Mouse (Mus musculus) cortical plate, adult 2 months (tissue): ENCODE results near the gene Ttll8. TPM values are rescaled to one million over a fixed set of nuclear protein-coding genes. Genes with fewer than 3 reads are reported as not detected.
A peak's percentile ranks its signal among the peaks of the same experiment; 100 is the strongest.

ENCODE experiments used
- H3K27ac ChIP-seq: fragments of 200-500 bp; 2 replicates; pipeline ENCODE4 v1.5.1; 2012; ENCODE audit warnings: low read length, control low read depth, inconsistent platforms; ENCODE audit not compliant: insufficient read depth
- H3K4me1 ChIP-seq: fragments of 200-500 bp; 2 replicates; pipeline ENCODE4 v1.6.1; 2011; ENCODE audit warnings: low read length; ENCODE audit not compliant: control insufficient read depth, insufficient read depth
- H3K4me3 ChIP-seq: fragments of 200-500 bp; 2 replicates; pipeline ENCODE4 v1.5.1; 2011; ENCODE audit warnings: mild to moderate bottlenecking, low read length, control low read depth; ENCODE audit not compliant: insufficient read depth
- CTCF ChIP-seq: fragments of 200-500 bp; IDR thresholded peaks from 2 replicates; pipeline ENCODE4 v1.5.1; 2011; ENCODE audit warnings: mild to moderate bottlenecking, control low read depth, low read length; ENCODE audit not compliant: insufficient read depth; ENCODE audit errors: extremely low read depth
- POLR2A ChIP-seq: fragments of 200-500 bp; IDR thresholded peaks from 2 replicates; pipeline ENCODE4 v1.6.1; 2011; ENCODE audit warnings: mild to moderate bottlenecking, low read length, control low read depth; ENCODE audit not compliant: insufficient read depth; ENCODE audit errors: extremely low read depth
- polyA plus RNA-seq: library from polyadenylated mRNA; depleted of rRNA; stranded (reverse); fragments of >200 nt; gene quantifications from 2 replicates; pipeline ENCODE4 v1.2.3, GENCODE M21; 2012

The Ttll8 gene
- polyA plus RNA-seq, 1 experiment, result 1.6 TPM

DNA sequence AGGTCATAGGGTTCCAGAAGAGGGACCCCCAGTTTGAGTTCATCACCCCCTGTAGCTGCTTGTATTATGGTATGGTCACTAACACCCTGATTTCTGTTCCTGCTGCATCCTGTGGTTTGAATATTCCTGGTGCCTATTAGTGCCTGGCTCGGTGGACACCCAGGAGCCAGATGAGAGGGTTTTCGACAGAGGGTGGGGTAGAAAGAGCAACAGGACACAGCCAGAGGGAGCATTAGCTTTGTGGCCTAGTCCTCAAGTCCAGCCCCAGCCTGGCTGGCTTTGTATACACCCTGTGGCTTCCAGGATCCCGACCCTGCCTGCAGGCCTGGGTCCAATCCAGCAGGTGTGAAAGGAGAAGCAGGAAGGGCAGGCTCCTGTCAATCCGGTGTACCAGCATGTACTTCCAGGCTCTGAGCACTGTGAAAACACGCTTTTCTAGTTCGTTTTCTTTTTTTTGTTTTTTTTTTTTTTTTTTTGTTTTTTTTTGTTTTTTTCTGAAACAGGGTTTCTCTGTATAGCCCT lies 98.3 kb downstream of the Ttll8 start:
- Histone ChIP-seq H3K4me3 (no peak overlapping the region), H3K27ac (no peak overlapping the region), H3K4me1 (no peaks in the 10 kb centered on the region)
- TF ChIP-seq CTCF (no peak), POLR2A (no peak)

DNA sequence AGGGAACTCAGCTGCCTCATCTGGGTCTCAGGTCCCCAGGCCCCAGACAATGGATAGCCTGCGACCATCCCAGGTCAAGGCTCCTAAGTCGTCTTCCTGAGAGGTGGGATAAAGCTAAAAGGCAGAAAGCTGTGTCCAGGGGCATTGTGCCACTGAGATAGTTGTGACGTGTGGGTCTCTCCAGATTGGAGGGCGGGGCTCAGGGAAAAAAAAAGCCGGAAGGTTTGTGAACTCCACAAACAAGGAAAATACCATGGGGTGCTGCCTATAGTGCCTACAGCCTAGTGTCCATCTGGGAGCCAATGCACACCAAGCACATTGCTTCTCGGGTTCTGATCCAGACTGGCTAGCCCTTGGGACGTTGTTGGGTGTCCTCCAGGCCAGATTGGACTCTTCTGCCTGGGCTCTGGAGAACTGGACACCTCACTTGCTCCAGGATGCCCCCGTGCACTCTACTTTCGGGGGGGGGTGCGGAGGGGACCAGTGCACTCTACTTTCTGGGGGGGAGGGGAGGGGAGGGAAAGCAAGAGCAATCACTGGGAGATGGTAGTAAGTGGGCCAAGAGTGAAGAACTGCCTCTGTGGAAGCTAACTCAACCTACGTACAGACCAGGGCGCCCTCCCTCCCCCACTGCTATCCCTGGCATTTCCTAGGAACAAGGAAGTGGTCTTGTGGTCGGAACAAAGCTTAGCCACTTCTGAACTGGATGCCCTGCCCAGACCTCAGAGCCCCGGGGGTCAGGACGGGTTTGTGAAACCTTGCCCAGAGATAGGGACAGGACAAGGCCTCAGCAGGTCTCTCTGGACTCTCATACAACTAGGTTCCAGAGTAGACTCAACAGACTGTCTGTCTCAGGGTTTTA lies 99.0 kb downstream of the Ttll8 start:
- Histone ChIP-seq H3K4me1 (peaks cover 3% of the 10 kb centered on the region; the same call in 1 of the 2 replicates), H3K4me3 (no peak overlapping the region), H3K27ac (no peak overlapping the region)
- TF ChIP-seq POLR2A, result no peak
- TF ChIP-seq CTCF, result no peak

DNA sequence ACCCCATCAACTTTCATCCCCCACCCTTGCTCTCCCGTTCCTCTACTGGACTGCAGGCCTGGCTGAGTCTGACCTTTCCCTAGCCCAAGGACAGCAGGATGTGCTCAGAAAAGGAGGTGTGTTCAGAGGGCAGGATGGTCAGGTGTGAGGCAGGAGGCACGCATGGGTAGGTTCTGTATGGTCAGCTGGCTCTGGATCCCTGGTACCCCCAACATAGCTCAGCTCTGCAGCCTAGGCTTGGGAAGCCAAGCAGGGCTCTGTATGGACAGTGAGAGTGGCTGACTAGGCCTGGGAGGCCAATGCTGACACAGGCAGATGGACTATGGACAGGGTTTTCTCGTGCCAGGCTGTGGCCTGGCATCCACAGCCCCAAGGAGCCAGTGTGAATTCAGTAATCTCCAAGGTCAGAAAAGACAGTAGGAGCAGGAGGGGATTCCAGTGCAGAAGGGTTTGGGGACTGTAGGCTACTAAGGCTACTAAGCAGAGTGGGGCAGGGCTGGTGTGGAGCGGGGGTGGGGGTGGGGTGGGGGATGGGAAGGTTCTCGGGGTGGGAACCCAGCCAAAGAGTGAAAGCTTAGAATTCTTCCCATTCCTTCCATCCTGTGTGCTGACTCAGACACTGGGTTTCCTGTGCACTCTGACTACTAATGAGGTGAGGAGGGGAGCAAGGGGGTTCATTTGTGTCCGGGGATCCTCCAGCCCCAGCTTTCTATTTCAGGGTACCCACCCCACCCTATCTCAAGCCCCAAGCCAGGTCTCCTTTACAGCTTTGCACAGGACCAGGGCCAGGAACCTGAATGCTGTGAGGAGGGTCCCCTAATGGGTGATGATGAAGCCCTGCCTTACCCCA lies 99.9 kb downstream of the Ttll8 start:
- H3K27ac ChIP-seq, result no peak overlapping the region
- H3K4me1 ChIP-seq, result peaks cover 7% of the 10 kb centered on the region
- no peak overlapping the region for H3K4me3 ChIP-seq
- TF ChIP-seq POLR2A (no peak), CTCF (no peak)

DNA sequence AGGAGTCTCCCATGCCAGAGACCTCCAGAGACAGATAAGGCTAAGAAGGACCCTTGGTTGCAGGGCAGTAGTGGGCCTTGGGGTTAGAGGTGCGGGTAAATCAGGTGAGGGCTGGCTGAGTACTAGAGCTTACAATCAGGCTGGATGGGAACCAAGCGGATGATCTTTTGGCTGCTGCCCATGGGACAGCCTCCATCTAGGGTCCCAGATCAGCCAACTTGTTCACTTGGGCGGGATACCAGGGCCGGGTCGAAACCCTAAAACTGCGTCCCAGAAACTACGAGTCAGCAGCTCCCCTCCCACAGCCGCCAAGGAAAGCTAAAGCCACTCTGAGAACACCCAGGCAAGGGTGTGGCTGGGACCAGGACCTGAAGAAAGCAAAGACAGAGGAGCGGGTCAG lies 101.1 kb downstream of the Ttll8 start:
- TF ChIP-seq CTCF, result no peak
- TF ChIP-seq POLR2A, result no peak
- no peak overlapping the region for H3K4me3 ChIP-seq
- peaks cover 7% of the 10 kb centered on the region for H3K4me1 ChIP-seq
- H3K27ac ChIP-seq, result no peak overlapping the region

DNA sequence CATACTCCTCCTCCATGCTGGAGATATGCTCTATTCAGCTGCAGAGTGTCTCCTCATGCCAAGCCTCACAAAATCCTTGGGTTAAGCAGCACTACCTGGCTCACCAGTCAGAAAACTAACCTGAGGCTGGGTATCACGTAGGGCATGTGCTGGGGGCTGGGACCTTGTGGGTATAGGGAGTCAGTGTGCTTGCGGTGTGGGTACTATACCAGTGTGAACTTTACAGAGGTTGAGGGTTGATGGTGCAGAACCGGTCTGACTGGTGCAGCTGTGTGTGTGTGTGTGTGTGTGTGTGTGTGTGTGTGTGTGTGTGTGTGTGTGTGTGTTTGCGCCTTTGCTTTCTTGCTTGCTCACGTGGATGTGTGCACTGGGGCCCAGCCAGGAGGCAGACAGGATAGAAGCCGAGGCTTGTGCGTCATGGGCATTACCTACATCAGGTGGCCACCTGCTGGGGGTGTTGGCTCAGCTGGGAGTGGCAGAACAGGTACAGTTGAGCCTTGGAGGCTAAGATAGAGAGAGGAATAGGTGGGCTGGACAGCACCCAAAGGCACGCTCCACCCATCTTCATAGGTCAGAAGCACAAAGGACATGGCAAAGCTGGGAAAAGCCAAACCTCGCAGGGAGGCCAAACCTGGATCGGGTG lies 102.6 kb downstream of the Ttll8 start:
- Histone ChIP-seq H3K27ac (peak overlapping the region; percentile 91), H3K4me3 (no peak overlapping the region), H3K4me1 (peaks cover 7% of the 10 kb centered on the region)
- no peak for TF ChIP-seq POLR2A
- TF ChIP-seq CTCF, result no peak

DNA sequence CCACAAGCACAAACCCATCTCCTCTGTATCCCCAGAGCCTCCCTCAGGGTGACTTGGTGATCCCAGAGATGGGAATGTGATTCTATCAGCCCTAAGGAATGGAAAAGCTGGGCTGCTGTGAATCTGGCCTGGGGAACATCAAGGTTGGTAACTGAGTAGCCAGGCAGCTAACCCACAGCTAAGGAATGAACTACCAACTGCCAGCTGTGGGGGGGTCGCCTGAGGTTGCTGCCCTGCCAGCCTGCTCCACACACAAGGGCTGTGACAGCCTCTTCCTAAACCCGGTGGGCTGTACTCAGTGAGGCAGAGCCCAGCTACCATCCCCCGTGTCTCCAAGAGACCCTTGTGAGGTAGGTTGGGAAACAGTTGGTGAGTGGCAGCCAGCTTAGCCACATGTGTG lies 103.1 kb downstream of the Ttll8 start:
- Histone ChIP-seq H3K4me3 (no peak overlapping the region), H3K27ac (peak overlapping the region; percentile 91)
- TF ChIP-seq POLR2A (no peak), CTCF (no peak)

DNA sequence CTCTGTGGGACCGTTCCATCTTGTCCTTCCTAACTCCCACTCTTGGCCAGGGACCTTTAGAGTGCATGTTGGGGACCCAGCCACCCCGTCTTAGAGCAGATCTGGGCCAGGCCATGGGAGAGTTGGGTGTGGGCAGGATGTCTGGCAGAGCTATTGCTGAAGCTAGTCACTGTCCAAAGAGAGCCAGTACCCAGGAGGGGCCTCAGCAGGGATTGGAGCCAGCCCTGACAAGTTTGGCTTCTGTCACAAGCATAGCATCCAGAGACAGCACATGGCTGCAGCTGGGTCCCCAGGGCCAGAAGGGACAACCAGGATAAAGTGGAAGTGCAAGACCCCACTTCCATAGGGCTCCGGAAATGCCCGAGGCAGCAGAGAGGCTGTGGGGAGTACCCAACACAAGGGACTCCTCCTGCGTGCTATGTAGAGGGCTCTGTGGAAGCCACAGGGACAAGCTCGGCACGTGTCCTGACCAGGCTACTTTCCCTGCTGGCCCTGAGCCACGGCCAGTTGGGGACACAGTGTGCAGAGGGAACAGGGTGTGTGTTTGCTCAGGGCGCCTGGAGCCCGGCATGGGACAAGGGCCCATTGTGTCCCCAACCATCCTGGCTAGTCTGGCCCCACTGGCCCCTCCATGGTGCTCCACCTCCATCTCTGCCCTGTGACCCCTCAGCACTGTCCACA lies 103.9 kb downstream of the Ttll8 start:
- Histone ChIP-seq H3K4me1 (peaks cover 7% of the 10 kb centered on the region), H3K4me3 (no peak overlapping the region), H3K27ac (peak overlapping the region; percentile 91)
- TF ChIP-seq CTCF (no peak), POLR2A (no peak)

More for the DNA sequence above, 103.1 kb downstream of the Ttll8 start:
- peaks cover 7% of the 10 kb centered on the region for H3K4me1 ChIP-seq

DNA sequence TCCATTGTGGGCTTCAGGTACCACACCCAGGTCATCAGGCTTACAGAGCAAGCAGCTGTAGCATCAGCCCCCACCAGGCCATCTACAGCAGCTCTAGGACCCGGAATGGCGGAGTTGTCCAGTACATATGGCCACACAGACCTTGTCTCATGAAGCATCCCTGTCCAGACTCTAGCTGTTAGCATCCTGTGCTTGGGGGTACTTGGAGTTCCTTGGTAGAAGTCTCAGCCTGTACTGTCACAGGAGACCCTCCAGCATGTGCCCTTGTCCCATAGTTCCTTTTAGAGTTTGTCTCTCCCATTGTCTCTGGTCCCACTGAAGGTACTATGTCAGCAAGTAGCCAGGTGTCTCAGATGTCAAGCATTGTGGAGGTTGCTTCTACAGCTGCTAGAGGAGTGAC lies 104.6 kb downstream of the Ttll8 start:
- no peak for TF ChIP-seq POLR2A
- no peak for TF ChIP-seq CTCF
- H3K4me1 ChIP-seq, result peaks cover 7% of the 10 kb centered on the region
- no peak overlapping the region for H3K4me3 ChIP-seq
- H3K27ac ChIP-seq, result peak overlapping the region; percentile 89
